ENCODE assay signal across 12 mouse cellular contexts in the genomic region with DNA sequence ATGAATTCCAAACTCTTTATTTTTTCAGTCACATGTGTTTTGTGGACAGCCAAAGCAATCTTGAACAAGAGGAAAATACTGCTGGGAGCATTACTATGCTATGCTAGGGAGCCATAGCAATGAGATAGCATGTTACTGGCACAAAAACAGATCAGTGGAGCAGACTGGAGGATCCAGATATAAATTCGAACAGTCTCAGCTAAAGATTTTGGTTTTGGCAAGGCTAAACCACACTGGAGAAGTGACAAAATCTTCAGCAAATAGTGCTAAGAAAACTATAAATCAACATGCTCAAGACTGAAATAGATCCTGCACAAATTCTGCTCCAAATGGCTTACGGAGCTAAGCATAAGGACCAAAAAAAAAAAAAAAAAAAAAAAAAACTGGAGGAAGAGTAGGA.
"Had no signal": no experiment of that assay in that cellular context is flagged by ENCODE, and none has a peak within 500 bp of the region (broad histone marks: within the 10 kb centered on the region; RNA-seq: fewer than 3 reads in every experiment).

No protein-coding gene starts in this region.

- H3K4me1 ChIP-seq: limb, embryonic 13.5 days; midbrain, embryonic 12.5 days had no signal

- H3K9me3 ChIP-seq: kidney, embryonic 15.5 days; limb, embryonic 13.5 days; midbrain, embryonic 12.5 days; neural tube, embryonic 13.5 days had no signal

- H3K4me2 ChIP-seq: kidney, embryonic 15.5 days; limb, embryonic 13.5 days; midbrain, embryonic 12.5 days; neural tube, embryonic 13.5 days had no signal

- H3K27ac ChIP-seq: kidney, embryonic 15.5 days; limb, embryonic 13.5 days; liver, embryonic 14.5 days; midbrain, embryonic 12.5 days; neural tube, embryonic 13.5 days had no signal

- H3K36me3 ChIP-seq: kidney, embryonic 15.5 days; limb, embryonic 13.5 days; midbrain, embryonic 12.5 days; neural tube, embryonic 13.5 days had no signal

- H3K4me3 ChIP-seq: kidney, embryonic 15.5 days; limb, embryonic 13.5 days; midbrain, embryonic 12.5 days; neural tube, embryonic 13.5 days had no signal

- DNase-seq: kidney, postnatal 14 days; layer of hippocampus, postnatal 36 days; left cerebral cortex, postnatal 4 days; lung, adult 18-20 months; retina, postnatal 1 day; right cerebral cortex, postnatal 14 days had no signal

- H3K27me3 ChIP-seq: kidney, embryonic 15.5 days; limb, embryonic 13.5 days; midbrain, embryonic 12.5 days; neural tube, embryonic 13.5 days had no signal

- H3K9ac ChIP-seq: kidney, embryonic 15.5 days; limb, embryonic 13.5 days; liver, embryonic 14.5 days; midbrain, embryonic 12.5 days; neural tube, embryonic 13.5 days had no signal

- ATAC-seq: midbrain, embryonic 16.5 days had no signal
